Mouse (Mus musculus) lung, adult 2 months (tissue): ENCODE measurements at regions not wholly inside any gene's neighbourhood (a gene's known extent, or its start where the extent isn't known, plus 50 kb on each side); places are given as distances from the start of the nearest gene placed in this dataset.

ENCODE experiments used
- DNase-seq: peaks from one replicate; pipeline ENCODE4 v3.0.0; 2022
- H3K4me1 ChIP-seq: fragments of 200-500 bp; 2 replicates; pipeline ENCODE4 v1.6.1; 2011; ENCODE audit warnings: low read length; ENCODE audit not compliant: control insufficient read depth, insufficient read depth
- H3K4me3 ChIP-seq: fragments of 200-500 bp; replicated peaks from 2 replicates; pipeline ENCODE3; 2011; ENCODE audit warnings: low read depth, mild to moderate bottlenecking, control low read depth, low read length; ENCODE audit errors: extremely low read depth
- CTCF ChIP-seq: fragments of 200-500 bp; IDR thresholded peaks from 2 replicates; pipeline ENCODE4 v1.5.1; 2011; ENCODE audit warnings: mild to moderate bottlenecking, low read length, control low read depth; ENCODE audit not compliant: insufficient read depth
- POLR2A ChIP-seq: fragments of 200-500 bp; IDR thresholded peaks from 2 replicates; pipeline ENCODE4 v1.6.1; 2011; ENCODE audit warnings: low read depth, mild to moderate bottlenecking, control low read depth, low read length, borderline replicate concordance; ENCODE audit errors: extremely low read depth
- WGBS: fragments of 180-500 bp; shearing (Covaris S2); methylation state at CpG from one replicate; pipeline ENCODE4 v1.1.7; 2018; 5-methylcytosine and 5-hydroxymethylcytosine counted together

DNA sequence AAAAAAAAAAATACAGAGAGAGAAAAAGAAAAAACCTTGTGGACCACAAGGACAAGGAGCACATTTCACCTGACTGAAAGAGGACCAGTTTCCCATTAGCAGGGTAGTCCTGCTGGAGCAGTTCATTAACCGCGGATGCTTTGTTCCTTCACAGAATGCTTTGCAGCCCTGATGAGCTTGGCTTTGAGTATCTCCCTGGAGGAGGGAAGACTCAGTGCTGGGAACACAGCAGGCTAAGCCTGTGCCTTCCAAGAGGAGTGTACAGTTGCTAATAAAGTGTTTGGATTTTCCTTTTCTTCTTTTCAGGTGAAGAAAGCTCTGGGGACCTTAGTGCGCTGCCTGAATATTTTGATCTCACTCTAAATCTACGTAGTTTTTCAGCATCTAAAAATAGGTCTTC, 980.3 kb upstream of the Map3k7 start:
- no peaks in the 10 kb centered on the region for H3K4me1 ChIP-seq
- H3K4me3 ChIP-seq = no peak overlapping the region
- 80% methylated on average over 4 of the region's 4 CpGs for WGBS
- TF ChIP-seq POLR2A (no peak), CTCF (no peak)
- DNase-seq = no peak

DNA sequence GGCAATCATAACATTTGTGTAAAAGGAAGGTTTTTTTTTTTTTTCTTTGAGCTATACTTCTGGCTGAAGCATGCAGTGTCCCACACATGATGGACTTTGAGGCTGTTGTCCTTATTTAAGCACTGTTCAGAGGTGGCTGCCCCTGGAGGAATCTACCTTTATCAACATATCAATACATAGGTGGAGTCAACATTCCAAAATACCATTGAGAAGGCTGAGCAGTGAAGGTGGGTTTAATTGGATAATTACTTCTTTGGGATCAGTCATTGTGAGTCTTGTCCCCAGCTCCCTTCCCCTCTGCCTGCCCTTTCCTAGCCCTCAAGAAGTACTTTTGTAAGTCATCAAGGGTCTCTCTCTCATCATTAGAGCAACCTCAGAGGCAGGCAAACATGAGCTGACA, 951.9 kb upstream of the Map3k7 start:
- Histone ChIP-seq H3K4me3 (no peak overlapping the region), H3K4me1 (no peaks in the 10 kb centered on the region)
- no peak for TF ChIP-seq CTCF
- no peak for TF ChIP-seq POLR2A
- DNase-seq = no peak

DNA sequence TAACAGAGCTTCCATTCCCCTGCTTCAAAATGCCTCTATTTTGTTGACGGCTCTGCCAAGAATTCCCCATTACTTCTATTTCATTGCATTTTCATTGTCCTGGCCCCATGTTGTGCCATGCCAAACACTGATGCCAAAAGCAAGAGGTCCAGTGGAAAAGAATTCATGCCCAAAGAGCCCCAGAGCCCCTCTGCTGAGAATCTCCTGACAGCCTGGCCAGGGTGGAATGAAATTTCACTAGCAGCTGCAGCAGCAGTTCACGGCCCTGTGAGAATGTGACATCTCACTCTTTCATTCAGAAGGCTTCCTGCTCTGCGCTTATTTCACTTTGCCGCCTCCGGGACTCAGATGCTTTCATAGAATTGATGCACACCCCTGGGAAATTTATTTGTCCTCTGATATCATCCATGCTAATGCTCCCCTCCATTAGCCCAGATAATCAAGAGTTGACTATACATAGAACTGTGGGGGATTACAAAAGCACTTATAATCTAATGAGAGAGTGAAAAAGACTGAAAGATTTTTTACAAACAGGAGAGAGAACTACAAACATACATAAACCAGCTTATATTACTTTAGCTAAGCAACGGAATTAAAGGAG, 911.7 kb upstream of the Map3k7 start:
- TF ChIP-seq CTCF (no peak), POLR2A (no peak)
- H3K4me3 ChIP-seq = no peak overlapping the region
- H3K4me1 ChIP-seq = no peaks in the 10 kb centered on the region
- whole genome bisulfite sequencing = 75% methylated on average over 6 of the region's 6 CpGs
- DNase-seq = no peak

DNA sequence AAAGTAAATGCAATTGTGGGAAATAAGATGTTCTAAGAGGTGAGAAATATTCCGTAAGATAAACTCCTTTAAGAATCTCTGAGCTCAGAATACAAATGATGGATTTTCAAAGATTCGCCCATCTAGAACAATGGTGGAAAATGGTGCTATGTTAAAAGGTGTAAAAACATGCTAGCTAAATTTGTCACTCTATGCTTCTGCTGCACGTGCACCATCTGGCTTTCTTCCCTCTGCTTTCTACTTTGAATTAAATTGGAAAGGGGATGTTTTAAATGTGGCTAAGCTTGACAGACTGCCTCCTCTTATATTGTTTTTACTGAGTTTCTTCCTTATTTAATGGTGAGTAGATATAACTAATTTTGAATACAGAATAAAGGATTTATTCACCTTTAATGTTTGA, 887.7 kb upstream of the Map3k7 start:
- Histone ChIP-seq H3K4me1 (no peaks in the 10 kb centered on the region), H3K4me3 (no peak overlapping the region)
- DNase-seq = no peak
- TF ChIP-seq CTCF (no peak), POLR2A (no peak)
- WGBS = 82% methylated on average over 3 of the region's 3 CpGs

DNA sequence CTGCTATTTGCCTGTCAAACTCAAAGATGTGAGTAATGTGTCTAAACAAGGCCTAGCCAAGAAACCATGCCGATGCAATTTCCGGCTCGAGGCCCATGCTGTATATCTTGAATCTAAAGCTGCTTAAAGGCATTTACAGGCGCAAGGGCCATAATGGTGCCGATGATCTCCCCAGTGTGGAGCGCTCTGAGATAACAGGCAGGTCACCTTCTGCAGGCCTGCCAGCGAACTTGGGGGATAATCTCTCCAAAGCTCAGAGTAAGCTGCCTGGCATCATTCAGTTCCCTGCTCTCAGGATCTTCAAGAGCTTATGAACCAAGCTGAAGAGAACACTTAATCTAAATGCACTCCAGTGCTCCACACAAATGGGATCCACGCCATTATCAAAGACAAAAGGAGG, 842.3 kb upstream of the Map3k7 start:
- Histone ChIP-seq H3K4me1 (no peaks in the 10 kb centered on the region), H3K4me3 (no peak overlapping the region)
- 78% methylated on average over 8 of the region's 8 CpGs for WGBS
- TF ChIP-seq POLR2A = no peak
- DNase-seq = no peak

DNA sequence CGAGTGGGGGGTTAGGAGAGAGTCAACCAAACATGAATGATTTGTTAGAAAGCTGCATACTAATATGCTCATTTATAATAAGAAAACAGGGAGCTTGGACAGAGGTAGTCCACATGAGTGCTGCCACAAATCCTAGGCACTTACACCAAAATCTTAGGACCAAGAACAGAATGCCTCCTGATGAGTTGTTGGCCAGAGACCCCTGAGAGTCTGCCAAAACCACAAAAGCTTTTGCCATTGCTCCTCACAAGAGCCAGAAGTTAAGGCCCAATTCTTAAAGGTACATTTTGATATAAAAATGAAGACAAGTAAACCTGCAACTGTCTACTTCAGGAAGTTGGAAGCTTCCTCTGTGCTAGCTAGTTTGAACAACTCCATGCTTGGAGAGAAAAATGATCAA, 820.7 kb upstream of the Map3k7 start:
- WGBS = 70% methylated on average over 1 of the region's 1 CpGs
- DNase-seq = no peak
- TF ChIP-seq CTCF (no peak), POLR2A (no peak)
- no peaks in the 10 kb centered on the region for H3K4me1 ChIP-seq
- no peak overlapping the region for H3K4me3 ChIP-seq

DNA sequence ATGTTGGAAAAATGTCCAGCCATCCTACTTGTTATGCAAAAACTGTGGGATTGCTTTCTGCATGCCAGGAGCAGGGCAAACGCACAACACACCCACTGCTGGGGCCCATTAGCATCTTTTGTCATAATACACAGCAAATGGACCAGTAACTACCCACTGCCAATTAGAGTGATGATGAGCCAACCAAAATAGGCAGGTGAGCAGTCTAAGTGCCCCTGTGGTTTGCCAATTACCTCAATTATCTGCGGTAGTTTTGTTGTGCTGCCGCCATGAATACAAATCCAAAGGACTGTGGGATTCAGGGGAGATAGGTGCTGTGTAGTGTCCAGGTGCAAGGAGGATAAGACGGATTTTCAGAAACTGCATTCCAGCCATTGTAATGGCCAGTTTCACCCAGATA, 796.5 kb upstream of the Map3k7 start:
- TF ChIP-seq POLR2A (no peak), CTCF (no peak)
- DNase-seq = no peak
- Histone ChIP-seq H3K4me1 (no peaks in the 10 kb centered on the region), H3K4me3 (no peak overlapping the region)
- WGBS = 86% methylated on average over 4 of the region's 4 CpGs

DNA sequence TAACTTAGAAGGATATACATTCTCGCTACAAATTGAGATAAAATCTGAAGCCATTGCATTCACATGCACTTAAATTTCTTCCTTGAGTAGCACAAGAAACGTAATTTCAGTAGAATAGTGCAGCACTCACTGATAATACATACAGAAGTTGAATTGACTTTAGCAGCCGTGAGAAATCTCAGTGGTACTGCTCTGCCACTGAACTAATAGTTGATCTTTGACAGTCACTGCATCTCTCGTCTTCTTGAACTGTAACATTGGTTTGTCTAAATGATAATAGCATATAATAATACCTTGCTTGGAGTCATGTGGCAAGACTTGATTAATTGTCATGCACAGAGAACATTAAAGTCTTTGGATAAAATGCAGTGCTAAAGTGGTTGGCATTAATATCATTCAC, 795.5 kb upstream of the Map3k7 start:
- no peak overlapping the region for H3K4me3 ChIP-seq
- TF ChIP-seq POLR2A (no peak), CTCF (no peak)
- H3K4me1 ChIP-seq = no peaks in the 10 kb centered on the region
- DNase-seq = no peak
- WGBS = 74% methylated on average over 4 of the region's 4 CpGs

DNA sequence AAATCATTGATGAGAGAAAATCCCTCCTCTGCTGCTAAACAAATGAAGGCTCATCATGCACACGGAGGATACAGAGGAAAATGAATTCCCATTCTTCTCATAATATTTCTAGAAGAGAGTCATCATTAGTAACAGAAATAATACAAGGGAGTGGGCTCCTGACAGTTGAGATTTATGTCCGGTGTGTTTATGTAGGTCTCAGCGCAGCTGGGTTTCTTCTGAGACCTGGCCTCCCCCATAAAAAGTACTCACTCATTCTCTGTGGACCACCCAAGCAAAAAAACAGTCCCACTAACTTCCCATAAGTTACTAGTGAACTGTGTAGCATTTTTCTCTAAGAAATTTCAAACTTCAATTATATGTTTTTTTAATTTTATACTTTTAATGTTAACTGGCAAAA, 792.7 kb upstream of the Map3k7 start:
- 48% methylated on average over 3 of the region's 3 CpGs for WGBS
- TF ChIP-seq POLR2A = no peak
- TF ChIP-seq CTCF = no peak
- DNase-seq = no peak
- Histone ChIP-seq H3K4me3 (no peak overlapping the region), H3K4me1 (no peaks in the 10 kb centered on the region)

DNA sequence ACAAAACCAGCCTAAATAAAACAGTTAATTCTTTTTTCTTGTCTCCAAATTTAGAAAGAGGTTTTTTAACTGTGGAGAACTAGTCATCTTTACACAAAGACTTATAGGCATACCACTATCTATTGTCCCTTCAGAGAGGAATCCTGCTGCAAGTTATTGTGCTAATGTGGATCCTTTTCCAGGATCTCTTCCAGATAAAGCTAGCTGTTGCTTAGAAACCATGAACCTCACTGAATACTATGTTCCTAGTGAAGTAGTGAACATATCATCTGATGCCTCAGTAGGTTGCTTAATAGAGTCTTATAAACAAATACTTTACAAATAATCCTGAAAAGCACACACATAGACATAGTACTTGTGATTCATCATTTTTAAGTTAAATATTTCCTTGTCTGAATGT, 766.0 kb upstream of the Map3k7 start:
- no peak overlapping the region for H3K4me3 ChIP-seq
- H3K4me1 ChIP-seq = no peaks in the 10 kb centered on the region
- DNase-seq = no peak
- no peak for TF ChIP-seq CTCF

DNA sequence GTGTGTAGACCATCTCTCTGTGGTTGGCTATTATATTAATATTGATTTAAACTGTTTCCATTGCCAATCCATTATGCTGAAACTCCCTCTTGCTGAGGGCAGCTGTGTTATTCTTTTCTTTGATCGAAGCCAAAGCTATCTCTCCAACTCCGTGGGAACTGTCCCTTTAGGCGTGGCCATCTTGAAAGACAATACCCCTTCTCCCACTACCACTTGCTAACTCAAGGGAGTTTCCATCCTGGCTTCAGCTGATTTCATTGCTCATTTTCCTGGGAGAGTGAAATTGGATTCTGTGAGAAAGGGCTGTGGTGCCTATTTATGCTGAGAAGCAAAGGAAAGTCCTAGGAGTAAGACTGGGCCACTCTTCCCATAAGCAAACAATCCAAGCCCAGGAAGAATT, 760.6 kb upstream of the Map3k7 start:
- TF ChIP-seq CTCF (no peak), POLR2A (no peak)
- Histone ChIP-seq H3K4me3 (no peak overlapping the region), H3K4me1 (no peaks in the 10 kb centered on the region)
- no peak for DNase-seq
- 67% methylated on average over 3 of the region's 3 CpGs for WGBS
